Mouse (Mus musculus) intestine, embryonic 14.5 days (tissue): ENCODE results near the gene Timeless. TPM values are rescaled to one million over a fixed set of nuclear protein-coding genes. Genes with fewer than 3 reads are reported as not detected.

ENCODE experiments used
- ATAC-seq: fragments of 200-750 bp; cut with Nextera tagmentation; replicated peaks from 2 replicates; pipeline ENCODE4 v1.8.0; 2017; ENCODE audit warnings: low read depth, moderate number of reproducible peaks, moderate TSS enrichment, moderate library complexity; ENCODE audit not compliant: low FRiP score, low TSS enrichment
- DNase-seq: peaks from one replicate; pipeline ENCODE4 v3.0.0-alpha.2; 2018; ENCODE audit warnings: low spot score
- H3K27ac ChIP-seq: fragments of 300-500 bp; sonication (generic); 2 replicates; pipeline ENCODE4 v1.5.1; 2014; ENCODE audit warnings: low read depth, mild to moderate bottlenecking, control low read depth
- H3K27me3 ChIP-seq: fragments of 300-500 bp; sonication (generic); replicated peaks from 2 replicates; pipeline ENCODE4 v1.6.1; 2014; ENCODE audit warnings: low read length, control low read depth; ENCODE audit not compliant: control insufficient read depth, insufficient read depth
- H3K36me3 ChIP-seq: fragments of 300-500 bp; sonication (generic); 2 replicates; pipeline ENCODE4 v1.6.1; 2014; ENCODE audit warnings: low read length, control low read depth; ENCODE audit not compliant: control insufficient read depth, insufficient read depth
- H3K4me1 ChIP-seq: fragments of 300-500 bp; sonication (generic); replicated peaks from 2 replicates; pipeline ENCODE4 v1.6.1; 2014; ENCODE audit warnings: low read length, control low read depth, mixed read lengths; ENCODE audit not compliant: control insufficient read depth, insufficient read depth
- H3K4me2 ChIP-seq: fragments of 300-500 bp; sonication (generic); 2 replicates; pipeline ENCODE4 v1.6.1; 2014; ENCODE audit warnings: low read length
- H3K4me3 ChIP-seq: fragments of 300-500 bp; sonication (generic); 2 replicates; pipeline ENCODE4 v1.5.1; 2014; ENCODE audit warnings: low read depth, low read length, control low read depth, mixed read lengths
- H3K9ac ChIP-seq: fragments of 300-500 bp; sonication (generic); 2 replicates; pipeline ENCODE4 v1.6.1; 2014; ENCODE audit warnings: mild to moderate bottlenecking, low read length
- H3K9me3 ChIP-seq: fragments of 300-500 bp; sonication (generic); 2 replicates; pipeline ENCODE4 v1.6.1; 2016; ENCODE audit warnings: low read length, control low read depth; ENCODE audit not compliant: control insufficient read depth
- WGBS: fragments of 180-500 bp; shearing (Covaris S2); extraction: QIAGEN DNeasy Blood & Tissue Kit; methylation state at CpG from one replicate; pipeline ENCODE4 v1.1.7; 2014; 5-methylcytosine and 5-hydroxymethylcytosine counted together
- polyA plus RNA-seq: library from polyadenylated mRNA; unstranded; fragments of >200 nt; fragmentation: Nextera tagmentation; extraction: Ambion mirVana; gene quantifications from 2 replicates; pipeline ENCODE4 v1.2.1, GENCODE M21; 2014

Gene Timeless
- polyA plus RNA-seq, 1 experiment from 2014 or later: 59.5 TPM

- no peak overlapping the region for H3K27ac ChIP-seq
- WGBS: 50% methylated on average over 5 of the region's 5 CpGs
- H3K4me3 ChIP-seq: no peak overlapping the region
- no peaks in the 10 kb centered on the region for H3K27me3 ChIP-seq
- no peak overlapping the region for H3K9ac ChIP-seq
- ATAC-seq (no peak), DNase-seq (no peak)
- no peaks in the 10 kb centered on the region for H3K36me3 ChIP-seq
- no peak overlapping the region for H3K4me2 ChIP-seq
- no peaks in the 10 kb centered on the region for H3K4me1 ChIP-seq
- H3K9me3 ChIP-seq: no peaks in the 10 kb centered on the region
Observed at GRCm38 (mm10) chr10:128225064-128225463, 6.8 kb upstream of the Timeless start.

- Histone ChIP-seq H3K4me2 (no peak within 1 kb of the TSS), H3K27ac (no peak within 1 kb of the TSS), H3K4me1 (no peaks in the 10 kb centered on the region), H3K9me3 (no peaks in the 10 kb centered on the region), H3K36me3 (no peaks in the 10 kb centered on the region), H3K4me3 (no peak within 1 kb of the TSS), H3K9ac (no peak within 1 kb of the TSS), H3K27me3 (no peaks in the 10 kb centered on the region)
- no peak for ATAC-seq
- WGBS: 48% methylated on average over 4 of the region's 4 CpGs
- no peak for DNase-seq
Observed at GRCm38 (mm10) chr10:128225538-128225937, 6.3 kb upstream of the Timeless start, which contains the start of gene Mip. Gene Mip, plus strand, starts transcription at chr10:128225838.

GRCm38 (mm10) chr10:128227592-128227991 lies 4.3 kb upstream of the Timeless start:
- Histone ChIP-seq H3K27ac (no peak overlapping the region), H3K4me1 (peaks cover 8% of the 10 kb centered on the region), H3K4me3 (no peak overlapping the region), H3K9me3 (no peaks in the 10 kb centered on the region), H3K4me2 (no peak overlapping the region), H3K27me3 (no peaks in the 10 kb centered on the region), H3K9ac (no peak overlapping the region), H3K36me3 (no peaks in the 10 kb centered on the region)
- DNase-seq: no peak
- 79% methylated on average over 9 of the region's 9 CpGs for WGBS
- no peak for ATAC-seq

- no peak for ATAC-seq
Observed at GRCm38 (mm10) chr10:128228009-128228408, 3.9 kb upstream of the Timeless start.

DNA sequence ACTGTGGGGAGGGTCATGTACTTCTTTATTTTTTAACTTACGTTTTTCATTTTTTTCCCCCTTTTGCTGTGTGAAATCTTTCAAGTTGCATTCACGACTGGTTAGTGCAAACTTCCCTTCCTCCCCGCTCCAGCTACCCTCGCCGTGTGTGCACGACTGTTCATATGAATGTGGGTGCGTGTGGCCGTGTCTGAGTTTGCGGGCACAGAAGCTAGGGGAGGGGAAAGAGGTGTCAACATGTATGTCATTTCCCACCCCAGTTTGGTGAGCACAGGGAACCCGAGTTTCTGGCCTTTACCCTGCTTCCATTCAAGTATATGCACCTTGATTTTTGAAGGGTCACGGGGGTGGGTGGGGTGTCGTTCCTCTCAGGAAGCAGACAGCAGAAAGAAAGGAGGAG lies 1.3 kb upstream of the Timeless start:
- H3K4me2 ChIP-seq: no peak overlapping the region; the same call in 1 of the 2 replicates
- ATAC-seq: no peak
- no peak overlapping the region for H3K4me3 ChIP-seq
- H3K9me3 ChIP-seq: no peaks in the 10 kb centered on the region
- no peak overlapping the region for H3K9ac ChIP-seq
- H3K27me3 ChIP-seq: no peaks in the 10 kb centered on the region
- WGBS: 67% methylated on average over 12 of the region's 12 CpGs
- H3K4me1 ChIP-seq: peaks cover 8% of the 10 kb centered on the region
- H3K27ac ChIP-seq: peak overlapping the region; percentile 93; the same call in 1 of the 2 replicates
- 0 out of 2 replicates have a peak, but pooled peaks cover 11% of the 10 kb centered on the region for H3K36me3 ChIP-seq
- no peak for DNase-seq

More at GRCm38 (mm10) chr10:128228009-128228408, 3.9 kb upstream of the Timeless start:
- H3K36me3 ChIP-seq: no peaks in the 10 kb centered on the region
- no peak overlapping the region for H3K4me3 ChIP-seq
- H3K9me3 ChIP-seq: no peaks in the 10 kb centered on the region
- peaks cover 8% of the 10 kb centered on the region for H3K4me1 ChIP-seq
- no peaks in the 10 kb centered on the region for H3K27me3 ChIP-seq
- H3K27ac ChIP-seq: no peak overlapping the region
- no peak overlapping the region for H3K9ac ChIP-seq
- H3K4me2 ChIP-seq: no peak overlapping the region
- WGBS: 93% methylated on average over 8 of the region's 8 CpGs
- no peak for DNase-seq

- Histone ChIP-seq H3K4me1 (peaks cover 8% of the 10 kb centered on the region), H3K27ac (peak overlapping the region; percentile 93; the same call in 1 of the 2 replicates), H3K9me3 (no peaks in the 10 kb centered on the region), H3K27me3 (no peaks in the 10 kb centered on the region), H3K4me3 (peak overlapping the region; percentile 58), H3K36me3 (0 out of 2 replicates have a peak, but pooled peaks cover 11% of the 10 kb centered on the region), H3K4me2 (peak overlapping the region; percentile 70), H3K9ac (peak overlapping the region; percentile 62)
- no peak for DNase-seq
- 9% methylated on average over 5 of the region's 5 CpGs for WGBS
- ATAC-seq: no peak
Observed at GRCm38 (mm10) chr10:128231146-128231545, 719 bp upstream of the Timeless start.

DNA sequence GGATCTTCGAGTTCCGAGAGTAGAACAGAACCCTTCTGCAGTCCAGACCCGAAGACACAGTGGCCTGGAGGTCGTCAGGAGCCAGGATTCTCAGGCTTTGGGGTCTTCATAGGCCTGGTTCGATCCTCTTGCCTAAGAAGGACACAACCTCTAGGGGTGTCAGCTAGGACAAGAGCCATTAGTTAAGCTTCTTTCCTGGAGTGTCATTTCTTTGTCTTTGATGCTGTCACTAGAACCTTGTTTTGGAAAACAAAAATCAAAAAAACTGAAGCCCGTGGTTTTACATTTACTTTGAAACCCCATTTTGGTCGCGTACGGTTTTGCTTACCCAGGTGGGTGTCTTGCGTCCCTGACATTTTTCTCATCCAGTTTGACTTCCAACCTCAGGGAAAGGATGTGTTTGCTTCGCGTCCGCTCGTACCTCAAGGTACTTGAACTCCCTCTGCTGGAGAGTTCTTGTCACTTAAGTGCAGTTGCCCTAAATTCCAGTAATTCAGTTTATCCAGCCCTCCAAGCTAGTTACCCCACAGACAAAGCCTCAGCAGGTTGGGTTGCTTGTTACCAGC lies 638 bp downstream of the Timeless start:
- DNase-seq (no peak), ATAC-seq (peak; percentile 45; the same call in 1 of the 2 replicates)
- Histone ChIP-seq H3K4me1 (peaks cover 8% of the 10 kb centered on the region), H3K27ac (peak overlapping the region; percentile 93), H3K4me3 (peak overlapping the region; percentile 58), H3K36me3 (0 out of 2 replicates have a peak, but pooled peaks cover 11% of the 10 kb centered on the region), H3K4me2 (peak overlapping the region; percentile 70), H3K9ac (peak overlapping the region; percentile 62), H3K9me3 (no peaks in the 10 kb centered on the region), H3K27me3 (no peaks in the 10 kb centered on the region)
- WGBS: under 1% methylated on average over 14 of the region's 14 CpGs

GRCm38 (mm10) chr10:128236321-128236720 lies 4.5 kb downstream of the Timeless start:
- Histone ChIP-seq H3K36me3 (peaks cover 29% of the 10 kb centered on the region), H3K9ac (no peak overlapping the region), H3K4me1 (peaks cover under 1% of the 10 kb centered on the region), H3K27me3 (no peaks in the 10 kb centered on the region), H3K9me3 (no peaks in the 10 kb centered on the region), H3K4me2 (no peak overlapping the region), H3K27ac (no peak overlapping the region), H3K4me3 (no peak overlapping the region)
- DNase-seq: no peak
- ATAC-seq: no peak
- 66% methylated on average over 4 of the region's 4 CpGs for WGBS
